Mouse (Mus musculus) neural tube, embryonic 11.5 days (tissue): Measurements from ENCODE around the gene Galnt4. TPM values are rescaled to one million over a fixed set of nuclear protein-coding genes. Genes with fewer than 3 reads are reported as not detected.

ENCODE experiments used
- ATAC-seq: fragments of 200-750 bp; cut with Nextera tagmentation; 2 replicates; pipeline ENCODE4 v1.8.0; 2017; ENCODE audit warnings: moderate number of reproducible peaks, mild to moderate bottlenecking, moderate TSS enrichment, moderate library complexity; ENCODE audit not compliant: insufficient read depth, low FRiP score, low TSS enrichment
- DNase-seq: peaks from one replicate; pipeline ENCODE4 v3.0.0-alpha.2; 2015; ENCODE audit warnings: low spot score
- H3K27ac ChIP-seq: fragments of 300-500 bp; sonication (generic); 2 replicates; pipeline ENCODE4 v1.5.1; 2014; ENCODE audit warnings: low read depth, mild to moderate bottlenecking, low read length
- H3K27me3 ChIP-seq: fragments of 300-500 bp; sonication (generic); 2 replicates; pipeline ENCODE4 v1.6.1; 2014; ENCODE audit warnings: mild to moderate bottlenecking, low read length, mixed read lengths; ENCODE audit not compliant: control insufficient read depth, insufficient read depth
- H3K36me3 ChIP-seq: fragments of 300-500 bp; sonication (generic); 2 replicates; pipeline ENCODE4 v1.6.1; 2014; ENCODE audit warnings: mild to moderate bottlenecking, low read length, moderate library complexity, mixed read lengths; ENCODE audit not compliant: control insufficient read depth, insufficient read depth
- H3K4me1 ChIP-seq: fragments of 300-500 bp; sonication (generic); 2 replicates; pipeline ENCODE4 v1.6.1; 2014; ENCODE audit warnings: low read length, mixed read lengths; ENCODE audit not compliant: control insufficient read depth, insufficient read depth
- H3K4me2 ChIP-seq: fragments of 300-500 bp; sonication (generic); 2 replicates; pipeline ENCODE4 v1.6.1; 2014; ENCODE audit warnings: low read depth, mild to moderate bottlenecking, moderate library complexity
- H3K4me3 ChIP-seq: fragments of 300-500 bp; sonication (generic); 2 replicates; pipeline ENCODE4 v1.5.1; 2014; ENCODE audit warnings: low read depth, low read length
- H3K9ac ChIP-seq: fragments of 300-500 bp; sonication (generic); 2 replicates; pipeline ENCODE4 v1.6.1; 2014; ENCODE audit warnings: mild to moderate bottlenecking, low read length
- H3K9me3 ChIP-seq: fragments of 300-500 bp; sonication (generic); 2 replicates; pipeline ENCODE4 v1.6.1; 2016; ENCODE audit warnings: low read length; ENCODE audit not compliant: control insufficient read depth
- WGBS: fragments of 180-500 bp; shearing (Covaris S2); extraction: QIAGEN DNeasy Blood & Tissue Kit; methylation state at CpG from one replicate; pipeline ENCODE4 v1.1.7; 2014; 5-methylcytosine and 5-hydroxymethylcytosine counted together
- polyA plus RNA-seq: library from polyadenylated mRNA; unstranded; fragments of >200 nt; fragmentation: Nextera tagmentation; extraction: Ambion mirVana; gene quantifications from 2 replicates; pipeline ENCODE4 v1.2.1, GENCODE M21; 2014

The Galnt4 gene
- polyA plus RNA-seq, 1 experiment from 2014 or later: 5.0 TPM

- ATAC-seq (no peak), DNase-seq (no peak)
- WGBS: 67% methylated on average over 6 of the region's 6 CpGs
Measured at GRCm38 (mm10) chr10:99118697-99119096, 10.7 kb downstream of the Galnt4 start.

GRCm38 (mm10) chr10:99119471-99119870, 11.5 kb downstream of the Galnt4 start:
- Histone ChIP-seq H3K4me3 (no peak overlapping the region), H3K4me1 (peaks cover 2% of the 10 kb centered on the region; the same call in 1 of the 2 replicates), H3K9me3 (no peaks in the 10 kb centered on the region), H3K27ac (no peak overlapping the region), H3K36me3 (no peaks in the 10 kb centered on the region), H3K27me3 (no peaks in the 10 kb centered on the region), H3K4me2 (no peak overlapping the region), H3K9ac (no peak overlapping the region)
- WGBS: 81% methylated on average over 4 of the region's 4 CpGs
- ATAC-seq (no peak), DNase-seq (no peak)

More at GRCm38 (mm10) chr10:99118697-99119096, 10.7 kb downstream of the Galnt4 start:
- H3K4me3 ChIP-seq: no peak overlapping the region
- peaks cover 2% of the 10 kb centered on the region for H3K4me1 ChIP-seq
- no peaks in the 10 kb centered on the region for H3K9me3 ChIP-seq
- no peak overlapping the region for H3K9ac ChIP-seq
- H3K27ac ChIP-seq: no peak overlapping the region
- H3K36me3 ChIP-seq: no peaks in the 10 kb centered on the region
- no peak overlapping the region for H3K4me2 ChIP-seq
- H3K27me3 ChIP-seq: no peaks in the 10 kb centered on the region

- Histone ChIP-seq H3K9ac (no peak within 1 kb of the TSS), H3K27ac (no peak within 1 kb of the TSS), H3K4me1 (no peaks in the 10 kb centered on the region), H3K9me3 (no peaks in the 10 kb centered on the region), H3K36me3 (0 out of 2 replicates have a peak, but pooled peaks cover 2% of the 10 kb centered on the region), H3K4me2 (no peak within 1 kb of the TSS), H3K4me3 (no peak within 1 kb of the TSS), H3K27me3 (no peaks in the 10 kb centered on the region)
- WGBS: 90% methylated on average over 4 of the region's 4 CpGs
- DNase-seq (no peak), ATAC-seq (no peak)
Measured at GRCm38 (mm10) chr10:99126225-99126624, 18.3 kb downstream of the Galnt4 start, which contains the start of gene Phxr2. Gene Phxr2 (minus strand): TSS chr10:99126325.

GRCm38 (mm10) chr10:99126954-99127353, 19.0 kb downstream of the Galnt4 start:
- no peaks in the 10 kb centered on the region for H3K9me3 ChIP-seq
- ATAC-seq (no peak), DNase-seq (no peak)
- WGBS: 91% methylated on average over 14 of the region's 14 CpGs
- no peaks in the 10 kb centered on the region for H3K4me1 ChIP-seq
- H3K4me2 ChIP-seq: no peak overlapping the region
- H3K9ac ChIP-seq: no peak overlapping the region
- H3K27me3 ChIP-seq: no peaks in the 10 kb centered on the region
- H3K36me3 ChIP-seq: 0 out of 2 replicates have a peak, but pooled peaks cover 2% of the 10 kb centered on the region
- H3K27ac ChIP-seq: no peak overlapping the region
- H3K4me3 ChIP-seq: no peak overlapping the region

GRCm38 (mm10) chr10:99127691-99128261, 19.8 kb downstream of the Galnt4 start:
- Histone ChIP-seq H3K4me2 (no peak overlapping the region), H3K36me3 (0 out of 2 replicates have a peak, but pooled peaks cover 2% of the 10 kb centered on the region), H3K4me3 (no peak overlapping the region), H3K4me1 (no peaks in the 10 kb centered on the region), H3K9ac (no peak overlapping the region), H3K27ac (no peak overlapping the region), H3K9me3 (no peaks in the 10 kb centered on the region), H3K27me3 (no peaks in the 10 kb centered on the region)
- WGBS: 72% methylated on average over 11 of the region's 11 CpGs
- DNase-seq: no peak
- no peak for ATAC-seq

- Histone ChIP-seq H3K4me2 (no peak overlapping the region), H3K27me3 (no peaks in the 10 kb centered on the region), H3K4me1 (no peaks in the 10 kb centered on the region), H3K9ac (no peak overlapping the region), H3K4me3 (no peak overlapping the region), H3K36me3 (0 out of 2 replicates have a peak, but pooled peaks cover 4% of the 10 kb centered on the region), H3K27ac (no peak overlapping the region), H3K9me3 (no peaks in the 10 kb centered on the region)
- 61% methylated on average over 6 of the region's 6 CpGs for WGBS
- ATAC-seq (no peak), DNase-seq (no peak)
Measured at GRCm38 (mm10) chr10:99130611-99131010, 22.7 kb downstream of the Galnt4 start.

GRCm38 (mm10) chr10:99131298-99131697, 23.3 kb downstream of the Galnt4 start:
- no peak overlapping the region for H3K4me2 ChIP-seq

GRCm38 (mm10) chr10:99132189-99132588, 24.2 kb downstream of the Galnt4 start:
- H3K9me3 ChIP-seq: no peaks in the 10 kb centered on the region
- H3K9ac ChIP-seq: no peak overlapping the region
- no peak overlapping the region for H3K4me3 ChIP-seq
- no peak for DNase-seq
- H3K4me2 ChIP-seq: no peak overlapping the region
- H3K27ac ChIP-seq: no peak overlapping the region
- ATAC-seq: no peak
- H3K36me3 ChIP-seq: 0 out of 2 replicates have a peak, but pooled peaks cover 2% of the 10 kb centered on the region
- no peaks in the 10 kb centered on the region for H3K27me3 ChIP-seq
- WGBS: 81% methylated on average over 6 of the region's 6 CpGs
- H3K4me1 ChIP-seq: no peaks in the 10 kb centered on the region

More at GRCm38 (mm10) chr10:99131298-99131697, 23.3 kb downstream of the Galnt4 start:
- Histone ChIP-seq H3K27ac (no peak overlapping the region), H3K27me3 (no peaks in the 10 kb centered on the region), H3K4me1 (no peaks in the 10 kb centered on the region), H3K36me3 (0 out of 2 replicates have a peak, but pooled peaks cover 4% of the 10 kb centered on the region), H3K9ac (no peak overlapping the region), H3K9me3 (no peaks in the 10 kb centered on the region), H3K4me3 (no peak overlapping the region)
- 62% methylated on average over 5 of the region's 5 CpGs for WGBS
- ATAC-seq (no peak; the same call in 1 of the 2 replicates), DNase-seq (no peak)
